Mouse (Mus musculus): ENCODE measurements around the gene 2900026A02Rik. TPM values are rescaled to one million over a fixed set of nuclear protein-coding genes. Genes with fewer than 3 reads are reported as not detected.

2900026A02Rik gene
- polyA plus RNA-seq, 1 experiment from 2014 or later: 4.5 TPM

GRCm38 (mm10) chr5:113190558-113190957, 30.5 kb downstream of the 2900026A02Rik start:
- no peak overlapping the region for H3K4me3 ChIP-seq
- H3K27me3 ChIP-seq (ENCODE audit: poor library complexity, severe bottlenecking): no peaks in the 10 kb centered on the region
- peaks cover 55% of the 10 kb centered on the region for H3K36me3 ChIP-seq (replicated peaks)
- H3K4me1 ChIP-seq: peaks cover 18% of the 10 kb centered on the region; the same call in 1 of the 2 replicates
- H3K27ac ChIP-seq: peak overlapping the region; percentile 48; the same call in 1 of the 2 replicates
- WGBS: 81% methylated on average over 14 of the region's 14 CpGs
- no peaks in the 10 kb centered on the region for H3K9me3 ChIP-seq
- DNase-seq (ENCODE audit: extremely low spot score, low spot score): no peak

GRCm38 (mm10) chr5:113181441-113181840, 39.6 kb downstream of the 2900026A02Rik start:
- H3K4me1 ChIP-seq: peaks cover 22% of the 10 kb centered on the region
- H3K4me3 ChIP-seq: no peak overlapping the region
- no peaks in the 10 kb centered on the region for H3K9me3 ChIP-seq
- peak overlapping the region; percentile 88; the same call in 1 of the 2 replicates for H3K27ac ChIP-seq
- WGBS: 41% methylated on average over 6 of the region's 6 CpGs
- DNase-seq (ENCODE audit: extremely low spot score, low spot score): no peak
- no peaks in the 10 kb centered on the region for H3K27me3 ChIP-seq (ENCODE audit: poor library complexity, severe bottlenecking)
- peaks cover 41% of the 10 kb centered on the region for H3K36me3 ChIP-seq (replicated peaks)

GRCm38 (mm10) chr5:113180755-113181154, 40.3 kb downstream of the 2900026A02Rik start:
- Histone ChIP-seq H3K9me3 (no peaks in the 10 kb centered on the region), H3K4me3 (peak overlapping the region; percentile 45)
- 86% methylated on average over 15 of the region's 15 CpGs for WGBS

GRCm38 (mm10) chr5:113179843-113180682, 41.0 kb downstream of the 2900026A02Rik start:
- H3K36me3 ChIP-seq (replicated peaks): peaks cover 34% of the 10 kb centered on the region
- H3K9me3 ChIP-seq: no peaks in the 10 kb centered on the region
- WGBS: 5% methylated on average over 30 of the region's 30 CpGs
- H3K27ac ChIP-seq: peak overlapping the region; percentile 88
- peaks cover 25% of the 10 kb centered on the region for H3K4me1 ChIP-seq
- no peaks in the 10 kb centered on the region for H3K27me3 ChIP-seq (ENCODE audit: poor library complexity, severe bottlenecking)
- peak overlapping the region; percentile 45 for H3K4me3 ChIP-seq
- DNase-seq (ENCODE audit: extremely low spot score, low spot score): peak; percentile 82

More at GRCm38 (mm10) chr5:113180755-113181154, 40.3 kb downstream of the 2900026A02Rik start:
- H3K27me3 ChIP-seq (ENCODE audit: poor library complexity, severe bottlenecking): no peaks in the 10 kb centered on the region
- H3K27ac ChIP-seq: peak overlapping the region; percentile 88
- H3K4me1 ChIP-seq: peaks cover 22% of the 10 kb centered on the region
- no peak for DNase-seq (ENCODE audit: extremely low spot score, low spot score)
- H3K36me3 ChIP-seq (replicated peaks): peaks cover 39% of the 10 kb centered on the region

- 9% methylated on average over 9 of the region's 9 CpGs for WGBS
- DNase-seq (ENCODE audit: extremely low spot score, low spot score): no peak
- Histone ChIP-seq H3K4me3 (peak overlapping the region; percentile 45), H3K36me3 (replicated peaks) (peaks cover 29% of the 10 kb centered on the region), H3K9me3 (no peaks in the 10 kb centered on the region), H3K27ac (peak overlapping the region; percentile 88), H3K4me1 (peaks cover 27% of the 10 kb centered on the region), H3K27me3 (ENCODE audit: poor library complexity, severe bottlenecking) (no peaks in the 10 kb centered on the region)
Observed at GRCm38 (mm10) chr5:113179451-113179842, 41.6 kb downstream of the 2900026A02Rik start.

- H3K27me3 ChIP-seq (ENCODE audit: poor library complexity, severe bottlenecking): no peaks in the 10 kb centered on the region
- no peak for DNase-seq (ENCODE audit: extremely low spot score, low spot score)
- no peak overlapping the region for H3K4me3 ChIP-seq
- H3K4me1 ChIP-seq: peaks cover 29% of the 10 kb centered on the region
- WGBS: 92% methylated on average over 10 of the region's 10 CpGs
- no peaks in the 10 kb centered on the region for H3K9me3 ChIP-seq
- no peak overlapping the region for H3K27ac ChIP-seq
- H3K36me3 ChIP-seq (replicated peaks): peaks cover 2% of the 10 kb centered on the region; the same call in 1 of the 2 replicates
Observed at GRCm38 (mm10) chr5:113175976-113176375, 45.1 kb downstream of the 2900026A02Rik start.

GRCm38 (mm10) chr5:113174916-113175692, 45.9 kb downstream of the 2900026A02Rik start:
- Histone ChIP-seq H3K4me1 (peaks cover 20% of the 10 kb centered on the region), H3K36me3 (replicated peaks) (peaks cover 2% of the 10 kb centered on the region; the same call in 1 of the 2 replicates), H3K4me3 (no peak overlapping the region), H3K27me3 (ENCODE audit: poor library complexity, severe bottlenecking) (no peaks in the 10 kb centered on the region), H3K27ac (no peak overlapping the region), H3K9me3 (no peaks in the 10 kb centered on the region)
- DNase-seq (ENCODE audit: extremely low spot score, low spot score): peak; percentile 57
- WGBS: 51% methylated on average over 24 of the region's 24 CpGs

GRCm38 (mm10) chr5:113173318-113173717, 47.7 kb downstream of the 2900026A02Rik start:
- H3K27ac ChIP-seq: peak overlapping the region; percentile 53; the same call in 1 of the 2 replicates

GRCm38 (mm10) chr5:113171968-113172578, 49.0 kb downstream of the 2900026A02Rik start:
- Histone ChIP-seq H3K27ac (no peak overlapping the region), H3K27me3 (ENCODE audit: poor library complexity, severe bottlenecking) (no peaks in the 10 kb centered on the region), H3K4me3 (no peak overlapping the region), H3K4me1 (peaks cover 10% of the 10 kb centered on the region), H3K36me3 (replicated peaks) (peaks cover 4% of the 10 kb centered on the region), H3K9me3 (no peaks in the 10 kb centered on the region)
- 90% methylated on average over 10 of the region's 10 CpGs for WGBS
- DNase-seq (ENCODE audit: extremely low spot score, low spot score): no peak

More at GRCm38 (mm10) chr5:113173318-113173717, 47.7 kb downstream of the 2900026A02Rik start:
- H3K4me3 ChIP-seq: no peak overlapping the region
- peaks cover 10% of the 10 kb centered on the region for H3K4me1 ChIP-seq
- H3K27me3 ChIP-seq (ENCODE audit: poor library complexity, severe bottlenecking): no peaks in the 10 kb centered on the region
- H3K9me3 ChIP-seq: no peaks in the 10 kb centered on the region
- peaks cover 6% of the 10 kb centered on the region for H3K36me3 ChIP-seq (replicated peaks)
- 33% methylated on average over 5 of the region's 5 CpGs for WGBS
- peak; percentile 68 for DNase-seq (ENCODE audit: extremely low spot score, low spot score)

- 86% methylated on average over 11 of the region's 11 CpGs for WGBS
- no peak for DNase-seq (ENCODE audit: extremely low spot score, low spot score)
- H3K27me3 ChIP-seq (ENCODE audit: poor library complexity, severe bottlenecking): no peaks in the 10 kb centered on the region
- peaks cover 4% of the 10 kb centered on the region for H3K36me3 ChIP-seq (replicated peaks)
- H3K4me1 ChIP-seq: peaks cover 24% of the 10 kb centered on the region
- H3K4me3 ChIP-seq: no peak overlapping the region
- no peaks in the 10 kb centered on the region for H3K9me3 ChIP-seq
- H3K27ac ChIP-seq: no peak overlapping the region
Observed at GRCm38 (mm10) chr5:113170064-113170754, 50.8 kb downstream of the 2900026A02Rik start.

- H3K36me3 ChIP-seq (replicated peaks): peaks cover 4% of the 10 kb centered on the region
- DNase-seq (ENCODE audit: extremely low spot score, low spot score): peak; percentile 49
- 51% methylated on average over 2 of the region's 2 CpGs for WGBS
Observed at GRCm38 (mm10) chr5:113167733-113168132, 53.3 kb downstream of the 2900026A02Rik start.

GRCm38 (mm10) chr5:113165481-113165880, 55.6 kb downstream of the 2900026A02Rik start:
- no peaks in the 10 kb centered on the region for H3K9me3 ChIP-seq
- H3K4me3 ChIP-seq: no peak overlapping the region
- DNase-seq (ENCODE audit: extremely low spot score, low spot score): no peak
- peaks cover 8% of the 10 kb centered on the region; the same call in 1 of the 2 replicates for H3K27me3 ChIP-seq (ENCODE audit: poor library complexity, severe bottlenecking)
- H3K36me3 ChIP-seq (replicated peaks): peaks cover 4% of the 10 kb centered on the region
- peak overlapping the region; percentile 40; the same call in 1 of the 2 replicates for H3K27ac ChIP-seq
- H3K4me1 ChIP-seq: peaks cover 55% of the 10 kb centered on the region
- WGBS: 42% methylated on average over 11 of the region's 11 CpGs

More at GRCm38 (mm10) chr5:113167733-113168132, 53.3 kb downstream of the 2900026A02Rik start:
- Histone ChIP-seq H3K9me3 (no peaks in the 10 kb centered on the region), H3K27me3 (ENCODE audit: poor library complexity, severe bottlenecking) (peaks cover 5% of the 10 kb centered on the region; the same call in 1 of the 2 replicates), H3K27ac (no peak overlapping the region), H3K4me1 (peaks cover 40% of the 10 kb centered on the region), H3K4me3 (no peak overlapping the region)

All from forebrain, embryonic 10.5 days (tissue).